Mouse (Mus musculus) embryonic facial prominence, embryonic 14.5 days (tissue): ENCODE measurements at regions not wholly inside any gene's neighbourhood (a gene's known extent, or its start where the extent isn't known, plus 50 kb on each side); places are given as distances from the start of the nearest gene placed in this dataset.

ENCODE experiments used
- ATAC-seq: fragments of 200-750 bp; cut with Nextera tagmentation; 2 replicates; pipeline ENCODE4 v1.8.0; 2017; ENCODE audit warnings: low read depth, moderate number of reproducible peaks, moderate TSS enrichment
- DNase-seq: peaks from one replicate; pipeline ENCODE4 v3.0.0-alpha.2; 2015; ENCODE audit warnings: low spot score
- H3K27ac ChIP-seq: fragments of 300-500 bp; sonication (generic); replicated peaks from 2 replicates; pipeline ENCODE4 v1.5.1; 2014; ENCODE audit warnings: low read depth, mild to moderate bottlenecking, low read length, moderate library complexity
- H3K27me3 ChIP-seq: fragments of 300-500 bp; sonication (generic); replicated peaks from 2 replicates; pipeline ENCODE4 v1.6.1; 2014; ENCODE audit warnings: low read length; ENCODE audit not compliant: control insufficient read depth, insufficient read depth
- H3K36me3 ChIP-seq: fragments of 300-500 bp; sonication (generic); 2 replicates; pipeline ENCODE4 v1.6.1; 2014; ENCODE audit warnings: low read length, mixed read lengths; ENCODE audit not compliant: control insufficient read depth, insufficient read depth
- H3K4me1 ChIP-seq: fragments of 300-500 bp; sonication (generic); 2 replicates; pipeline ENCODE4 v1.6.1; 2014; ENCODE audit warnings: antibody characterized with exemption, low read length; ENCODE audit not compliant: control insufficient read depth, insufficient read depth
- H3K4me2 ChIP-seq: fragments of 300-500 bp; sonication (generic); 2 replicates; pipeline ENCODE4 v1.6.1; 2014; ENCODE audit warnings: low read depth, mild to moderate bottlenecking, low read length, moderate library complexity, mixed read lengths
- H3K4me3 ChIP-seq: fragments of 300-500 bp; sonication (generic); 2 replicates; pipeline ENCODE4 v1.5.1; 2014; ENCODE audit warnings: low read depth, mild to moderate bottlenecking, low read length
- H3K9ac ChIP-seq: fragments of 300-500 bp; sonication (generic); 2 replicates; pipeline ENCODE4 v1.6.1; 2014; ENCODE audit warnings: low read depth, mild to moderate bottlenecking, low read length, moderate library complexity, mixed read lengths
- H3K9me3 ChIP-seq: fragments of 300-500 bp; sonication (generic); 2 replicates; pipeline ENCODE4 v1.6.1; 2016; ENCODE audit warnings: low read length; ENCODE audit not compliant: control insufficient read depth
- WGBS: fragments of 180-500 bp; shearing (Covaris S2); extraction: QIAGEN DNeasy Blood & Tissue Kit; methylation state at CpG from one replicate; pipeline ENCODE4 v1.1.7; 2014; 5-methylcytosine and 5-hydroxymethylcytosine counted together

GRCm38 (mm10) chr8:109247875-109248274 lies 246.0 kb upstream of the Pmfbp1 start:
- Histone ChIP-seq H3K9ac (no peak overlapping the region), H3K27me3 (no peaks in the 10 kb centered on the region), H3K27ac (no peak overlapping the region), H3K9me3 (no peaks in the 10 kb centered on the region), H3K36me3 (no peaks in the 10 kb centered on the region), H3K4me3 (no peak overlapping the region), H3K4me1 (no peaks in the 10 kb centered on the region), H3K4me2 (no peak overlapping the region)
- ATAC-seq (no peak), DNase-seq (no peak)
- WGBS: 79% methylated on average over 6 of the region's 6 CpGs

- H3K9ac ChIP-seq: no peak overlapping the region
- H3K4me3 ChIP-seq: no peak overlapping the region
- ATAC-seq (no peak), DNase-seq (no peak)
- 78% methylated on average over 6 of the region's 6 CpGs for WGBS
- no peaks in the 10 kb centered on the region for H3K36me3 ChIP-seq
- H3K27ac ChIP-seq: no peak overlapping the region
- no peaks in the 10 kb centered on the region for H3K27me3 ChIP-seq
- H3K4me2 ChIP-seq: no peak overlapping the region
- H3K4me1 ChIP-seq: no peaks in the 10 kb centered on the region
- no peaks in the 10 kb centered on the region for H3K9me3 ChIP-seq
Observed at GRCm38 (mm10) chr8:109248356-109248755, 245.5 kb upstream of the Pmfbp1 start.

- Histone ChIP-seq H3K9me3 (no peaks in the 10 kb centered on the region), H3K27ac (no peak overlapping the region), H3K4me3 (no peak overlapping the region), H3K4me1 (no peaks in the 10 kb centered on the region), H3K36me3 (no peaks in the 10 kb centered on the region), H3K4me2 (no peak overlapping the region), H3K27me3 (no peaks in the 10 kb centered on the region), H3K9ac (no peak overlapping the region)
- DNase-seq (no peak), ATAC-seq (no peak)
- 88% methylated on average over 12 of the region's 12 CpGs for WGBS
Observed at GRCm38 (mm10) chr8:109249256-109249655, 244.6 kb upstream of the Pmfbp1 start.

DNA sequence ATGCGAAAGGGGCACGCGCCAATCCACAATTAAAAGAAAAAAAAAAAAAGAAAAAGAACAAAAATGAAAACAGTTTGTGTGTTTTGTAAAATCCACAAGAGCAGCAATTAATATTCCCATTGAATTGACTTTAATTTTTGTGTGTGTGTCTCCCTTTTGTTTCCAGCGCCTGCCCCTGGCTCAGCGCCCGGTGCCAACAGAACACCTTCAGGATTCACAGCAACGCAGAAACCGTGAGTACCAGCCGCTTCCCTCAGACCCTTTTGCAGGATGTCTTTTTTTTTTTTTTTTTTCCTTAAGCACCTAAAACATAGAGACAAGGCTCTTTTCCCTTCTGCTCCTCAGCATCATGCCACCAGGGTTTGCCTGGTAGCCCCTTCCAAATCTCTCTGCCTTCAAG lies 244.1 kb upstream of the Pmfbp1 start:
- WGBS: 91% methylated on average over 9 of the region's 9 CpGs
- DNase-seq: no peak
- H3K4me1 ChIP-seq: no peaks in the 10 kb centered on the region

DNA sequence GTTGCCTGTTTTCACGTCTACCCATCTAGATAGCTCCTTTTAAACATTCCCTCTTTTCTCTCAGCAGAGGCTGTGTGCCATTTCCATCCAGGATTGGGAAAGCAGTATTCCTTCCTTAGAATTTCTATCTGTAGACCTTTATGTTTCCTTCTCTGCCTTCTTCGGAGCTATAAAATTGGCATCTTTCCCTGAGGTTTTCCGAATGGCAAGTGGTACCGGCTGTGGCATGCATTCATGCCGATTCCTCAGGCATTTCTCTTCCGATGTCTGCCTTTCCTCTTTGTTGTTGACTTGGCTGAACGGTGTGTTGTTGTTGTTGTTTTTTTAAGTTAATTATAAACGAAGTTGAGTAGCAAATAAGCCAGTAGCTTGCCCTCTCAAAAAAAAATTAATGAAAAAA lies 243.3 kb upstream of the Pmfbp1 start:
- H3K36me3 ChIP-seq: no peaks in the 10 kb centered on the region
- 0 out of 2 replicates have a peak, but pooled peaks cover 7% of the 10 kb centered on the region for H3K9me3 ChIP-seq
- H3K4me1 ChIP-seq: no peaks in the 10 kb centered on the region
- H3K4me2 ChIP-seq: no peak overlapping the region
- H3K9ac ChIP-seq: no peak overlapping the region
- DNase-seq (no peak), ATAC-seq (no peak)
- WGBS: 62% methylated on average over 8 of the region's 8 CpGs
- H3K4me3 ChIP-seq: no peak overlapping the region
- H3K27me3 ChIP-seq: no peaks in the 10 kb centered on the region
- no peak overlapping the region for H3K27ac ChIP-seq

More for the DNA sequence above, 244.1 kb upstream of the Pmfbp1 start:
- Histone ChIP-seq H3K4me2 (no peak overlapping the region), H3K27ac (no peak overlapping the region), H3K27me3 (no peaks in the 10 kb centered on the region), H3K9ac (no peak overlapping the region), H3K36me3 (no peaks in the 10 kb centered on the region), H3K9me3 (no peaks in the 10 kb centered on the region), H3K4me3 (no peak overlapping the region)
- no peak for ATAC-seq

DNA sequence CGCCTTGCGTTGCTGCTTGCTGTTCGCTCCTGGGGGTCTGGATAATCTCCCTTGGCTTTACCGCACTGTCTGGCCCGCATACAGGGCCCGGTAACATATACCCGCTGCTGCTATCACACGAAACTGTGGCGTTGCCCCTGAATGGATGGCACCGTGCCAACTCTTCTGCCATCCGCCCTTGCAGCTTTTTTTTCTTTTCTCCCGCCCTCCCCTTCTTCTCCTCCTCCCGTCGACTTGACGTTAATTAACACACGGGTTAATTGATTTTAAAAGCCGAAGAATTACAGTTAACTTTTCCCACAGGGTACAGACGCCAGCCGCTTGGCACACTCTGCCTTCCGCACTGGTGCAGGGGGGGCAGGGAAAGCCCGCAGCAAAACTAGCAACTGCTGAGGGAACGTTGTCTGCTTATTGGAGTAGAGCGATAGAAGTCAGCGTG lies 242.4 kb upstream of the Pmfbp1 start:
- Histone ChIP-seq H3K36me3 (no peaks in the 10 kb centered on the region), H3K9me3 (0 out of 2 replicates have a peak, but pooled peaks cover 7% of the 10 kb centered on the region), H3K4me1 (no peaks in the 10 kb centered on the region), H3K27ac (no peak overlapping the region), H3K4me3 (no peak overlapping the region), H3K27me3 (no peaks in the 10 kb centered on the region), H3K4me2 (peak overlapping the region; percentile 20), H3K9ac (no peak overlapping the region)
- peak; percentile 55 for DNase-seq
- 72% methylated on average over 24 of the region's 24 CpGs for WGBS
- peak; percentile 76 for ATAC-seq

DNA sequence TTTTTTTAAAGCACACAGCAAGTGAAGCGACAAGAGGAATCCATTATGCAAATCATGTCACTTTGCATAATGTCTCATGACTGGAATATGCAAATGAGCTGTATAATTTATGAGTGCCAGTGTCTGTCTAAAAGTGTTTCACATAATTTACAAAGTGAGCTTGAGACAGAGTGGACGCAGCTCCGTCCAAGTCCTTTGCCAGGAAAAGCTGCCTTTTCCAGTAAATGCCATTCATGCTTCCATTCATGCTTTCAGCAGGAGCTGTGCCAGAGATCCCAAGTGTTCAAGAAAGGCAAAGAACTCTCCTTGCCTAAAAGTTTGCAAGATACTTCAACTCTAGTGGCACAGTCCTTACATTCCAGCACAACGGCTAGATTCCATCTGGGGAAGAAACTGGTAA lies 241.4 kb upstream of the Pmfbp1 start:
- DNase-seq (peak; percentile 9), ATAC-seq (no peak)
- Histone ChIP-seq H3K9ac (no peak overlapping the region), H3K27me3 (no peaks in the 10 kb centered on the region), H3K4me3 (no peak overlapping the region), H3K36me3 (no peaks in the 10 kb centered on the region), H3K4me1 (no peaks in the 10 kb centered on the region), H3K27ac (no peak overlapping the region), H3K4me2 (no peak overlapping the region), H3K9me3 (0 out of 2 replicates have a peak, but pooled peaks cover 7% of the 10 kb centered on the region)
- WGBS: 65% methylated on average over 4 of the region's 4 CpGs

DNA sequence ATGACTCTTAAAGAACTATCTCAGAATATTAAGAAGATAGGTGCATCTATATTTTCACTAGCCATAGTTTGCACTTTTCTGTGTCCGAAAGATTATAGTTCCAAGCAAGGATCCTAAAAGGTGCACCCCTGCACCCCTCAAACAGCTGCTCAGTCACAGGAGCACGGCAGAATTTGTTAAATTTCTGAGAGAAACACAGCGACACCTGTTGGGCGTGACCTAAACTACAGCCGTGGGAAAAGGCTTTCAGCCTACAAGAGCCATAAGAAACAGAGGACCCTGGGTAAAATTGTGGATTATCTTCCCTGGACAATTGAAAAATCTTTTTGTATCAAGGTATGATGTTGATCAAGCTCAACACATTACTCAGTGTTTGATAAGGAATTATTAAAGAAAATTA lies 214.7 kb upstream of the Pmfbp1 start:
- Histone ChIP-seq H3K4me2 (no peak overlapping the region), H3K4me1 (no peaks in the 10 kb centered on the region), H3K36me3 (no peaks in the 10 kb centered on the region), H3K9ac (no peak overlapping the region), H3K27ac (no peak overlapping the region), H3K4me3 (no peak overlapping the region), H3K9me3 (no peaks in the 10 kb centered on the region), H3K27me3 (no peaks in the 10 kb centered on the region)
- ATAC-seq (no peak), DNase-seq (peak; percentile 57)
- 12% methylated on average over 5 of the region's 5 CpGs for WGBS

DNA sequence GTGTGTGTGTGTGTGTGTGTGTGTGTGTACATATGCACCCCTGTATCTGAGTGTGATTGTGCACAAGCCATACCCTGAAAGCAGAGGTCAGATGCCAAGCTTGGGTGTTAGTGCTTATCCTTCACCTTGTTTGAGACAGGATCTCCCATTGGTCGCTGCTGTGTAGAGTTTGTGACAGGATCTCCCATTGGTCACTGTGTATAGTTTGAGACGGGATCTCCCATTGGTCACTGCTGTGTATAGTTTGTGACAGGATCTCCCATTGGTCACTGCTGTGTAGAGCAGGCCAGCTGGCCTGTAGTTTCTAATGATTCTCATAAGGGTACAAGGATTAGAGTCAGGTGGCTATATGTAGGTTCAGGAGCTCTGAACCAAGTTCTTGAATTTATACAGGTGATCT lies 213.3 kb upstream of the Pmfbp1 start:
- H3K9ac ChIP-seq: no peak overlapping the region
- no peak for DNase-seq
- H3K36me3 ChIP-seq: no peaks in the 10 kb centered on the region
- WGBS: 81% methylated on average over 2 of the region's 2 CpGs
- H3K27me3 ChIP-seq: no peaks in the 10 kb centered on the region
- no peak overlapping the region for H3K4me3 ChIP-seq
- H3K4me2 ChIP-seq: no peak overlapping the region
- H3K27ac ChIP-seq: no peak overlapping the region
- no peaks in the 10 kb centered on the region for H3K9me3 ChIP-seq
- no peak for ATAC-seq
- no peaks in the 10 kb centered on the region for H3K4me1 ChIP-seq
